Mouse (Mus musculus) cerebellum, postnatal 10 days (tissue): ENCODE measurements around the gene Ggn.
"Not testable (repeated sequence)": the region's sequence is repeated elsewhere in the genome, so short reads cannot be mapped to it uniquely, and the experiment has no call there.

Experiments
- DNase-seq, 2 experiments: peaks; one replicate each; pipeline ENCODE4 v3.0.0; 2021; ENCODE audit warnings: mixed read lengths in 2 of 2

Ggn gene

GRCm38 (mm10) chr7:29162294-29162693, 7.7 kb upstream of the Ggn start:
- DNase-seq = no peak

GRCm38 (mm10) chr7:29162750-29163525, 7.1 kb upstream of the Ggn start:
- DNase-seq = no peak

GRCm38 (mm10) chr7:29167656-29168055, 2.4 kb upstream of the Ggn start:
- peak; percentile 47 to 53 for DNase-seq

- peak; percentile 42 to 46 for DNase-seq
Observed at GRCm38 (mm10) chr7:29168121-29168695, 1.8 kb upstream of the Ggn start.

GRCm38 (mm10) chr7:29168791-29169230, 1.2 kb upstream of the Ggn start:
- DNase-seq = peak; percentile 76 to 81

- DNase-seq = peak; percentile 97 to 98
Observed at GRCm38 (mm10) chr7:29169231-29170065, 562 bp upstream of the Ggn start.

- peak; percentile 63 to 65 for DNase-seq
Observed at GRCm38 (mm10) chr7:29170755-29171561, 948 bp downstream of the Ggn start.

GRCm38 (mm10) chr7:29171562-29172097, 1.6 kb downstream of the Ggn start:
- peak in 1 of 2 experiments; percentile 47 for DNase-seq

- DNase-seq = no peak
Observed at GRCm38 (mm10) chr7:29172390-29173016, 2.5 kb downstream of the Ggn start.

GRCm38 (mm10) chr7:29178106-29178505, 8.1 kb downstream of the Ggn start:
- peak in 1 of 2 experiments; percentile 52 for DNase-seq

- no peak for DNase-seq
Observed at GRCm38 (mm10) chr7:29179323-29179722, 9.3 kb downstream of the Ggn start.

GRCm38 (mm10) chr7:29180077-29180853, 10.3 kb downstream of the Ggn start, which contains the start of gene Psmd8:
Gene Psmd8 (minus strand): TSS chr7:29180701.
- DNase-seq = peak; percentile 98 to 99

GRCm38 (mm10) chr7:29180854-29181236, 10.8 kb downstream of the Ggn start:
- no peak for DNase-seq

- not testable (repeated sequence) for DNase-seq
Observed at GRCm38 (mm10) chr7:29181323-29181722, 11.3 kb downstream of the Ggn start.

GRCm38 (mm10) chr7:29194230-29194629, 24.2 kb downstream of the Ggn start:
- DNase-seq = not testable (repeated sequence)

GRCm38 (mm10) chr7:29202577-29202976, 32.6 kb downstream of the Ggn start:
- no peak for DNase-seq

- peak; percentile 25 to 39 for DNase-seq
Observed at GRCm38 (mm10) chr7:29211013-29211412, 41.0 kb downstream of the Ggn start.

- peak; percentile 70 to 71 for DNase-seq
Observed at GRCm38 (mm10) chr7:29211415-29212198, 41.6 kb downstream of the Ggn start.

- DNase-seq = peak; percentile 24 to 30
Observed at GRCm38 (mm10) chr7:29212199-29212765, 42.3 kb downstream of the Ggn start.
